Mouse (Mus musculus) kidney, adult 8-10 months (tissue): ENCODE measurements around the gene Cntln.
A peak's percentile ranks its signal among the peaks of the same experiment; 100 is the strongest.

Source experiments
- DNase-seq, 2 experiments: peaks; one replicate each; pipeline ENCODE4 v3.0.0; 2022

Gene Cntln

DNA sequence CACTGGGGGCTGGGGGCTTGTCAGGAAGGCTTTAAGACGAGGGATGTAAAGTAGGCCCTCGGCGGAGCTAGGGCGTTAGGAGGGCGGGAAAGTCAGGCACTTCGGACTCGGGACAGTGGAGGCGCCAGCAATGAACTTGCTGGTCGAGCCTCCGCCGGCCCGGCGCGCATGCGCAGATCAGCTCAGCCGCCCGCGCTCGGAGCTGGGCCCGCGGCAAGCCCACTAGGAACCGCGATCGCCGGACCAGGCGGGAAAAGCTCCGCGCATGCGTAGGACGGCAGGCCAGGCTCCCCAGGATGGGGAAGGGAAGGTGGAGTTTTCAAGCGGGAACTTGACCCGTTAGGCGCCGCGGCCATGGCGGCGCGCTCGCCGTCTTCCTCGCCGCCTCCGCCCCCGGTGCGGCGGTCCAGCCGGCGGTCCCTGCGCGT is at the start of gene Cntln:
Gene Cntln (plus strand): TSS at position 199 of the 428 bp plus-strand sequence.
- DNase-seq: peak; percentile 93 to 95

GRCm38 (mm10) chr4:84836979-84837378 is 47.1 kb upstream of the Cntln start:
- peak; percentile 6 to 19 for DNase-seq

DNA sequence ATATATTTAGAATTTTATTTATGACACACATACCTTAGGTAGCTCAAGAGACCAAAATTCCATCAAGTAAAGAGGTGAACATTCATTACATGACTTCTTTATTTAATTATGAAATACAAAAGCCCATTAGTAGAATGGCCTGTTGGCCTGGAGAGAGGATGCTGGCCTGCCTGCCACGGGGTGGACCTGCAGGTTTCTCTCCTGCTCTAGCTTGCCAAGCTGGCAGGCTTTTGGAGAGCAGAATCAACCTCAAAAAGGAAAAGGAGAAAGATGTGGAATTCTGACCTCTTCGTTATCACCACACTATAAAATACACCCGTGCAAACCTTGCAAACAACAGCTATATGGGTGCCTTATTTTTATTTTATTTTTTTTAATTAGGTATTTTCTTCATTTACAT is 45.6 kb upstream of the Cntln start:
- no peak for DNase-seq

GRCm38 (mm10) chr4:84839466-84839865 is 44.6 kb upstream of the Cntln start:
- DNase-seq: no peak

GRCm38 (mm10) chr4:84857588-84857987 is 26.5 kb upstream of the Cntln start:
- DNase-seq: no peak

DNA sequence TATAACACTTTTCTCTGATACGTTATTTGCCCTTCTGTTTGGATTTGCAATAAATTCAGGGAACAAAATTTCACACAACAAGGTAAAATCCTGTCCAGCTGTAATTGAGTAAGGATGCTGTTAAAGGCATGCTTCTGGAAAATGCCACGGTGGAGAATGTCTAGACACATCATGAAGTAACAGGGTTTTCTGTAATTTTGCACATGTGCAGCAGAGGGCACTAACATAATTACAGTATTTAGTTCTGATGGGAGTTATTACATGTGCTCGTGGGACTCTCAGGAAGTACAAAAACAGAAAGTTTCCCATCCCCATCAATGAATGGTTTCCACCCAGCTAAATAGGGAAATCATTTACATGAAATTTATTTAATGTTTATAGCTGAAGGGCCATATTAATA is 7.8 kb upstream of the Cntln start:
- peak; percentile 13 to 51 for DNase-seq

- DNase-seq: no peak
These were observed 463 bp upstream of the Cntln start for GRCm38 (mm10) chr4:84883646-84884045.

GRCm38 (mm10) chr4:84884539-84885270 is 596 bp downstream of the Cntln start:
- DNase-seq: peak; percentile 22 to 46

GRCm38 (mm10) chr4:84885271-84885540 is 1.1 kb downstream of the Cntln start:
- DNase-seq: no peak

GRCm38 (mm10) chr4:84918393-84918792 is 34.3 kb downstream of the Cntln start:
- DNase-seq: no peak

DNA sequence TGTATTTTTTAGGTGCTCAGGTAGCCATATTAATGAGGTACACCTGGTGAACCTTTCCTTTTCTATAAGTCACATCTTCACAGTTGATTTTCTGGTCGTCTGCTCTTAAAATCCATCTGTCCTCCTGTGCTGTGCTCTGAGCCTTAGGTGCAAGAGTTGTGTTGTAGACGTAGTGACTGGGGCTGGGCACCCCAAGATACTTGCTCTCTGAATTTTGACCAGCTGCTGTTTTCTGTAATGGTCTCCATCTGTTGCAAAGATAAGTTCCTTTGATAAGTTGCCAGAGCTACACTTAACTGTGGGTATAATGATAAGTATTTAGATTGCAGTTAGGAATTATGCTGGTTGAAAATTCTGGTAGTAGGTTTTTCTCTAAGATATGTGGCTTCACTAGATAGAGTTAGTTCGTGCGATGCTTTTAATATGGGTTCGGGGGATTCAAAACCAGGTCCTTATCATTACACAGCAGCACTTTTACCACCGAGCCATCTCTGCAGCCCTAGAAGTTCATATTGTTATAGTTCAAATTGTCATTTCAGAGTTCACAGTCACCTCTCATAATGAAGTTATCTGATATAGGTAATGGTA is 50.3 kb downstream of the Cntln start:
- DNase-seq: no peak

- DNase-seq: no peak
These were observed 58.0 kb downstream of the Cntln start for GRCm38 (mm10) chr4:84942059-84942458.

DNA sequence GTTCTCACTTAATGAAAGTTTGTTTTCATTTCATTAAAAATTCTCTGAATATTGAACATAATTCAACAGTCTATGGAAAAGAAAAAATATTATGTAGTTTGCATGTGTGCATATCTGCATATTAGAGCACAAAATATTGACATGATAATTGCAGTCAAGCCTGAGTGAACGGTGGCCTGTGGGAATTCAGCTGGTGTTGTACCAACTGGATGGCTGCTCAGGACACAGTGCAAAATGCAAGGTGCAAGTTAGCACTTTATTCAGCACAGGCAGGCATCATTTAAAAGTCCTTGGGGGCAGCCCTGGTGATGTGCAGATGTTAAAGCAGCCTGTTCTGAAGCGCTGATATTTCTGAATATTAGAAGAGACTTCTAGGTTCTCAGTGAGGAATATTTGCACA is 58.5 kb downstream of the Cntln start:
- DNase-seq: no peak

DNA sequence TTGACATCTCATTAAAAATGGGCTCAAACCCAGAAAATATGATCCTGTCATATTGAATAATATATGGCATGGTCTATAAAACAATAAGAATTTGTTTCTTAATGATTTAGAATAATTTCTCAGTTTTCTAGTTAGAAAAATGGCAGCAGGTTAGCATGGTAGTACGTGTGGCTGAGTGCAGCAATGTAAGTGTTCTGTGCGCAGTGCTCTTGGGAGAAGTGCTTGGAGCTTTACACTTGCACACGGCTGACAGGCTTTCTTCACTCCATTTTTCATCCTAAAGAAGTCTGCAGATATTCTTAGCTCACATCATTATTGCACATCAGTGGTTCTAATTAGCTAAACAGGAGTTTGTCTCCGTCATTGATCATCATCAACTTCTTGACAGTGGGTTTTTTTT is 60.0 kb downstream of the Cntln start:
- no peak for DNase-seq

DNA sequence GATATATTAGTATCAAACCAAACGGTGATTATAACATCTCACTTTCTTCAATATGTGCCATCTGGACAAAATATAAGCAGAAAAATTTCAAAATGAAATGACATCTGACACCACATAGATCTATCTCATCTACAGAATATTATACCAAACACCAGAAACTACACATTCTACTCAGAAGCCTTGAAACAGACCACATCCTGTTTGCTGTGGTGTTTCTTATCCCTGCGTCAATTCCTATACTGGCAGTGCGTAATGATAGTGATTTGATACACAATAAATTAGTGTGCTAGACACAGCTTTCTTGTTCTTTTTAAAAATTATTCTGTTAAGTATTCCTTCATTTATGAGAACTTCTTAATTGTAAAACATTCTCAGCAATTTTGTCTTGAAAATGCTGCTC is 62.3 kb downstream of the Cntln start:
- DNase-seq: no peak

- DNase-seq: no peak
These were observed 93.0 kb downstream of the Cntln start for GRCm38 (mm10) chr4:84976875-84977646.

GRCm38 (mm10) chr4:84995520-84996348 is 111.6 kb downstream of the Cntln start:
- DNase-seq: no peak

GRCm38 (mm10) chr4:85005581-85005980 is 121.5 kb downstream of the Cntln start:
- DNase-seq: no peak

- no peak for DNase-seq
These were observed 122.7 kb downstream of the Cntln start for GRCm38 (mm10) chr4:85006789-85007188.

DNA sequence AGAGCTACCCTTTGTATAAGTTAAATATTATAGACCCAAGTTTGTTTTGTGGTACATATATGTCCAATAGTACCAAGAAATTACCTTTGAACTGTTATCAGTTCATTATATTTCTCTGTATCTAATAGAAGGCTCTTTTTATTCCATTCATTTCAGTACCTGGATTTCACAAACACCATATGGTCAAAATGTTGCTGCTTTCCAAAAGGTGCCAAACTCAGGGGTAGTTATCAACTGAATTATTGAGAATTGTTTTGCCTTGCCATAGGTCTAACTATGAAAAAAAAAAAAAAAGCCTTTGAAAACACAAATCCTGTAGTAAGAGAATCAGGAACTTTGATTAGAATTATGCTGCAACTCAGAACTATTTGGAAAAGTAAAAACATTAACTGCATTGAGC is 126.7 kb downstream of the Cntln start:
- no peak for DNase-seq

DNA sequence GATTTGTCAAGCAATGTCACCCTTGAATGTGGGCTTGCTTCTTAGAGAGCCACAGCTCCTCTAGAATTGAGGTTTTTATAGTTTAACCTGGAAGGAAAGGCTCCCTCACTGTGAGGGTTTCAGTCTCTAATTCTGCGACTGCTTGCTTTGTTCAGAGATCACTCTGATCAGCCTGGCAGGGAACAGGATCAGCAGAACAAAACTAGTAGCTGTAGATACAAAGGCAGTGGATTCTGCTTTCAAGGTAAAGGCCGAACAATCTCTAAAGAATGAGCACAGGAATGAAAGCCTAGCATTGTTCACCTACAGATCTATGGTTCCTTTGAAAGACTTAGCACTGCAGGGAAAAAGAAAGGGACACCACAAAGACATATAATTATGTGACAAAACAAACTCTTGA is 161.6 kb downstream of the Cntln start:
- DNase-seq: no peak

- DNase-seq: no peak
These were observed 165.9 kb downstream of the Cntln start for GRCm38 (mm10) chr4:85049933-85050553.

DNA sequence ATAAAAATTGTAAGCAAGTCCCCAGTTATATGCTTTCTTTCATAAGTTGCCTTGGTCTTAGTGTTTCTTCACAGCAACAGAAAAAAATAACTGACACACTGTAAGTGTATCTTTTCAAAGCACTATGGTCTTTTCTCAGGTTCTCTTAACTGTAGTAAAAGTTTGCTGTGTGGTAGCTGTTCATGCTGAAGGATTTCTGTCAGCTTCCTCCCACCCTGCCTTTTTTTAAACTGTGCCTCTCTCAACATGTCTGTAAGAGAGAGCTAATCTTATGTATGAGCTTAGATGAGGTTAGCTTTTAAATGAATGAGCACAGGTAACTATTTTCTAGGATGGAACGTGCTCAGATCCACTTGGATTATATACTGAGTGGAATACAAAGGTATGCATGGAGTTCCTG is 170.5 kb downstream of the Cntln start:
- DNase-seq: no peak
